Mouse (Mus musculus): ENCODE data around the gene Sf3b6. TPM values are rescaled to one million over a fixed set of nuclear protein-coding genes. Genes with fewer than 3 reads are reported as not detected.
A peak's percentile ranks its signal among the peaks of the same experiment; 100 is the strongest.
"Not testable (repeated sequence)": the region's sequence is repeated elsewhere in the genome, so short reads cannot be mapped to it uniquely, and the experiment has no call there.

Gene Sf3b6
- polyA plus RNA-seq, 1 experiment, result 208 TPM

DNA sequence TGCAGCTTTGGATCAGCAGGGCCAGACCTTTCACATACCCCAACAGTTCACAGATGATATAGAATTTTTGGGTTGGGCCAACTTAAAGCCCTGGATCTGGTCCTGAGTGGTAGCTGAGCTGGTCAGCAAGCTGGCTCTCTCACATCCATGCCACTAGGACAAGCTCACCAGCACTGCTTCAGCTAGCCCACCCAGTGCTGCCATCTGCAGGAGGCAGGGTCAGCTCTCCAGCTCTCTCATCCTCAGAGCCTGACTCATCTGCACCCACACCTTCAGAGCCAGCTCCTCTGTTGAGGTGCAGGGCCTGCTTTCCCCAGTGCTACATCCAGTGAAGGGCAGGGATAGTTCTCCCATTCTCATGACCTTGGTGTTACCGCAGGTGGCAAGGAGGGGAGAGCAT, 23.6 kb upstream of the Sf3b6 start:
- Histone ChIP-seq H3K27me3 (ENCODE audit: control insufficient read depth, insufficient read depth, low read length, poor library complexity, severe bottlenecking) (no peaks in the 10 kb centered on the region), H3K4me1 (ENCODE audit: control insufficient read depth, insufficient read depth, low read length) (no peaks in the 10 kb centered on the region), H3K4me3 (ENCODE audit: low read depth, low read length) (no peak overlapping the region), H3K27ac (ENCODE audit: insufficient read depth, low read length) (no peak overlapping the region), H3K36me3 (ENCODE audit: control insufficient read depth, insufficient read depth, low read length, poor library complexity, severe bottlenecking) (no peaks in the 10 kb centered on the region), H3K9ac (ENCODE audit: low read depth, poor library complexity, severe bottlenecking) (no peak overlapping the region), H3K9me3 (replicated peaks; ENCODE audit: control insufficient read depth, insufficient read depth, low read length, poor library complexity, severe bottlenecking) (peaks cover 5% of the 10 kb centered on the region; the same call in 1 of the 2 replicates)
- TF ChIP-seq POLR2A (IDR thresholded peaks at IDR 0.05; ENCODE audit: insufficient read depth, low read length) (no peak), EP300 (IDR thresholded peaks at IDR 0.05; ENCODE audit: insufficient read depth, low read depth, low read length) (no peak), CTCF (IDR thresholded peaks at IDR 0.05; ENCODE audit: low read depth, low read length) (peak; percentile 65)

DNA sequence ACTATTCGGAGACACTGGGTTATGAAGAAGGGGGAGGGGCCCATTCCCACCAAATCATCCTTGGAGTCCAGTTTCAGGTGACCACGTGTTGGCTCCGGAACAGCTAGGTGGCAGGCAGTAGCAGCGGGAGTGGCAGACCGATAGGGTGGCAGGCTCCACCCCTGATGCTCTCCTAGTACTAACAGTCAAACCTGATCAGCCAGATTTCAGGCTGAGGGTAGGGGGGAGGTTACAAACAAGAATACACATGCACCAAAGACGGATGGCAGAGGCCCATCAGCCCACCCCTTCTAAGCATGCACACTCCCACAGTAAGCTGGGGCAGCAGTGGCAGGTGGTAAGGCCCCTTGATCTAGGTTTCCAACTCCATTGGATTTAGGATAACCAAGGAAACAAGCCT, 19.9 kb upstream of the Sf3b6 start:
- H3K36me3 ChIP-seq (ENCODE audit: control insufficient read depth, insufficient read depth, low read length, poor library complexity, severe bottlenecking); H3K9ac ChIP-seq (ENCODE audit: low read depth, poor library complexity, severe bottlenecking); H3K4me1 ChIP-seq (ENCODE audit: control insufficient read depth, insufficient read depth, low read length); H3K4me3 ChIP-seq (ENCODE audit: low read depth, low read length); H3K27ac ChIP-seq (ENCODE audit: insufficient read depth, low read length); H3K27me3 ChIP-seq (ENCODE audit: control insufficient read depth, insufficient read depth, low read length, poor library complexity, severe bottlenecking): not testable (repeated sequence)
- peaks cover 13% of the 10 kb centered on the region for H3K9me3 ChIP-seq (replicated peaks; ENCODE audit: control insufficient read depth, insufficient read depth, low read length, poor library complexity, severe bottlenecking)

DNA sequence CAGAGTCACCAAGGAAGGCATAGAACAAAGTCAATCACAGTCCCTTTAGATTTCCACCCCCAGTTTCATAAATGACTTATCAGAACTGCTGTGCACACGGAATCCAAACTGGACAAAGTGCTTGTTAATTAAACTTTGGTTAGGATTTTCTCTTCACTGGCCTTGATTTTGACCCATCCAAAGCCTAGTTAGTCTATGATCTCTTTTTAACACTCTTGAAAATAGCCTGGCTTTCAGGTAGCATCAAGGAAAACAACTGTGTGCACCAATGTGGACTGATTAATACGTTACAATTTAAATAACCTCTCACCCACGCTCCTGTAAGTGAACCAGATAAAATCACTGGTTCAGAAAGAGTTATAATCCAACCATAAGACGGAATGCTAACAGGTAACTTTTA, 6.3 kb upstream of the Sf3b6 start:
- TF ChIP-seq EP300 (IDR thresholded peaks at IDR 0.05; ENCODE audit: insufficient read depth, low read depth, low read length) (no peak), CTCF (IDR thresholded peaks at IDR 0.05; ENCODE audit: low read depth, low read length) (no peak), POLR2A (IDR thresholded peaks at IDR 0.05; ENCODE audit: insufficient read depth, low read length) (no peak)
- H3K9ac ChIP-seq (ENCODE audit: low read depth, poor library complexity, severe bottlenecking), result no peak overlapping the region
- no peaks in the 10 kb centered on the region for H3K36me3 ChIP-seq (ENCODE audit: control insufficient read depth, insufficient read depth, low read length, poor library complexity, severe bottlenecking)
- 0 out of 2 replicates have a peak, but pooled peaks cover 4% of the 10 kb centered on the region for H3K9me3 ChIP-seq (replicated peaks; ENCODE audit: control insufficient read depth, insufficient read depth, low read length, poor library complexity, severe bottlenecking)
- H3K27me3 ChIP-seq (ENCODE audit: control insufficient read depth, insufficient read depth, low read length, poor library complexity, severe bottlenecking), result no peaks in the 10 kb centered on the region
- no peak overlapping the region for H3K27ac ChIP-seq (ENCODE audit: insufficient read depth, low read length)
- no peak overlapping the region for H3K4me3 ChIP-seq (ENCODE audit: low read depth, low read length)
- H3K4me1 ChIP-seq (ENCODE audit: control insufficient read depth, insufficient read depth, low read length), result no peaks in the 10 kb centered on the region

DNA sequence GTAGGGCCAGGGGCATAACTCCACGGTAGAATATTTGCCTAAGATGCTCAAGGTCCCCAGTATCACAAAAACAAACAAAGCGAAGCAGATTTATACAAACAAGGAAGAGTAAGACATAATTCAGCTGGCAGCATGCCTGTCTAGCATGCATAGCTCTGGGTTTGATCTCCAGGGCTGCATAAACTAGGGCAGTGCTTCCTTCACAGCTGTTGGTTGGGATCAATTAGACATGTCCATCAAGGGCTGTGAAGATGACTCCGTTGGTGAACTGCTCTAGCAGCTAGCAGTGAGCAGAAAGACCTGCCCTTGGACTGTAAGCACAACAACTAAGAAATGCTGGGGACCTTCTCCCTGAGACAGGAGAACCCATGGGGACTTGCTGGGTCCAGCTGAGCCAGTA, 5.6 kb upstream of the Sf3b6 start:
- TF ChIP-seq EP300 (IDR thresholded peaks at IDR 0.05; ENCODE audit: insufficient read depth, low read depth, low read length) (no peak), POLR2A (IDR thresholded peaks at IDR 0.05; ENCODE audit: insufficient read depth, low read length) (no peak), CTCF (IDR thresholded peaks at IDR 0.05; ENCODE audit: low read depth, low read length) (no peak)
- Histone ChIP-seq H3K27me3 (ENCODE audit: control insufficient read depth, insufficient read depth, low read length, poor library complexity, severe bottlenecking) (no peaks in the 10 kb centered on the region), H3K27ac (ENCODE audit: insufficient read depth, low read length) (no peak overlapping the region), H3K4me3 (ENCODE audit: low read depth, low read length) (no peak overlapping the region), H3K4me1 (ENCODE audit: control insufficient read depth, insufficient read depth, low read length) (no peaks in the 10 kb centered on the region), H3K9me3 (replicated peaks; ENCODE audit: control insufficient read depth, insufficient read depth, low read length, poor library complexity, severe bottlenecking) (0 out of 2 replicates have a peak, but pooled peaks cover 4% of the 10 kb centered on the region), H3K9ac (ENCODE audit: low read depth, poor library complexity, severe bottlenecking) (no peak overlapping the region), H3K36me3 (ENCODE audit: control insufficient read depth, insufficient read depth, low read length, poor library complexity, severe bottlenecking) (no peaks in the 10 kb centered on the region)

DNA sequence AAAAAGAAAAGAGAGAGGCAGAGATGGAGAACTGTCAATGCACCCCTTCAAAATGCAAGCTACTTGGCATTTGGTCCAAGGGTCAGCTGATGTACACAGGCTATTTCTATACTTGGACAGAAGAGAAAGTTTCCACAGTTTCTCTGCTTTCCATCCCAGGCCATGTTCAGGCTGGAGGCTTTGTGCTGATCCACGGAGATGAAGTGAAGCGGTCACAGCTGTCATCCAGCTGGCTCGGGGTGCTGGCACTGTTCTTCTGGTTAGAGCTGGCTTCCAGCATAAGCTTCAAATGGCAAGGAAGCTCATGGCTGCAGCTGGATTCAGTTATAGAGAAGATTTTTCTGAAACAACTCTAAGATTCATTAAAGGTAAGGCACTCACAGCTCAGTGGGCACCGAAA, 3.7 kb upstream of the Sf3b6 start:
- Histone ChIP-seq H3K9ac (ENCODE audit: low read depth, poor library complexity, severe bottlenecking) (no peak overlapping the region), H3K27me3 (ENCODE audit: control insufficient read depth, insufficient read depth, low read length, poor library complexity, severe bottlenecking) (no peaks in the 10 kb centered on the region), H3K36me3 (ENCODE audit: control insufficient read depth, insufficient read depth, low read length, poor library complexity, severe bottlenecking) (no peaks in the 10 kb centered on the region), H3K9me3 (replicated peaks; ENCODE audit: control insufficient read depth, insufficient read depth, low read length, poor library complexity, severe bottlenecking) (0 out of 2 replicates have a peak, but pooled peaks cover 4% of the 10 kb centered on the region), H3K27ac (ENCODE audit: insufficient read depth, low read length) (no peak overlapping the region), H3K4me3 (ENCODE audit: low read depth, low read length) (no peak overlapping the region), H3K4me1 (ENCODE audit: control insufficient read depth, insufficient read depth, low read length) (no peaks in the 10 kb centered on the region)
- TF ChIP-seq CTCF (IDR thresholded peaks at IDR 0.05; ENCODE audit: low read depth, low read length), result no peak
- no peak for TF ChIP-seq EP300 (IDR thresholded peaks at IDR 0.05; ENCODE audit: insufficient read depth, low read depth, low read length)
- no peak for TF ChIP-seq POLR2A (IDR thresholded peaks at IDR 0.05; ENCODE audit: insufficient read depth, low read length)

DNA sequence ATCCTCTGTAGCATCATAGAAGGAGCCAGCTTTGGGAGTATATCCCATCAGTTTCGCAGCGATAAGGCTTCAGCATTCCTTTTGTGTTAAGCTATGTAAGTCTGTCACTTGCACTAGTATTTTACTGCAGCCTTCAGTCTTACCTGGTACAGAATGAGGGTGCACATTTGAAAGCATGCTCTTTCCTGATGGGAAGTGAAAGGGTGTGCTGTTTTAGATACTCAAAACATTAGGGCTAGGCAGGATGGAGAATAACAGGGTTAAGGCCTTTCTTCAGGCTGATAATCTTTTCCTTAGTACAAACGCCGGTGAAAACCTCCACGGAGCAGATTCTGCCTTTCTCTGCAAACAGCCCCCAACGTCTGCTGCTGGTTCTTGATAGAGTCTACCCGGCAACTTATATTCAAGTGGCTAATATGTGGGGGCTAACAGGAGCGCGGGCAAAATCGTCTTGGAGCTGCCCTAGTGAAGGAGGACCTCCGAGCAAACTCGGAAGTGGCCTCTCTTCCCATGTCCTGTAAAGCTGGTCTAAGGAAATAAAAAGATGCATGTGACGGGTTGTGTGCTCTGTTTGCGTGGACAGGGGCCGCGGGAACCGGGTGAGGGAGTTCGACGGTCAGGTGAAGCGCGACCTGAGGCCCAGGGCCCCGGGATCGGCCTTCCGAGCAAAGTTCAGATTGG, 524 bp upstream of the Sf3b6 start:
- H3K27me3 ChIP-seq (ENCODE audit: control insufficient read depth, insufficient read depth, low read length, poor library complexity, severe bottlenecking), result no peaks in the 10 kb centered on the region
- peak overlapping the region; percentile 66 for H3K27ac ChIP-seq (ENCODE audit: insufficient read depth, low read length)
- peaks cover 14% of the 10 kb centered on the region for H3K36me3 ChIP-seq (ENCODE audit: control insufficient read depth, insufficient read depth, low read length, poor library complexity, severe bottlenecking)
- H3K9me3 ChIP-seq (replicated peaks; ENCODE audit: control insufficient read depth, insufficient read depth, low read length, poor library complexity, severe bottlenecking), result no peaks in the 10 kb centered on the region
- no peak for TF ChIP-seq POLR2A (IDR thresholded peaks at IDR 0.05; ENCODE audit: insufficient read depth, low read length)
- TF ChIP-seq CTCF (IDR thresholded peaks at IDR 0.05; ENCODE audit: low read depth, low read length), result no peak
- TF ChIP-seq EP300 (IDR thresholded peaks at IDR 0.05; ENCODE audit: insufficient read depth, low read depth, low read length), result no peak
- peak overlapping the region; percentile 79 for H3K4me3 ChIP-seq (ENCODE audit: low read depth, low read length)
- H3K4me1 ChIP-seq (ENCODE audit: control insufficient read depth, insufficient read depth, low read length), result no peaks in the 10 kb centered on the region
- H3K9ac ChIP-seq (ENCODE audit: low read depth, poor library complexity, severe bottlenecking), result peak overlapping the region; percentile 88
